Mouse (Mus musculus) liver, embryonic 14.5 days (tissue): ENCODE measurements at regions not wholly inside any gene's neighbourhood (a gene's known extent, or its start where the extent isn't known, plus 50 kb on each side); places are given as distances from the start of the nearest gene placed in this dataset.
A peak's percentile ranks its signal among the peaks of the same experiment; 100 is the strongest.

Source experiments
- ATAC-seq: fragments of 200-750 bp; cut with Nextera tagmentation; 2 replicates; pipeline ENCODE4 v1.8.0; 2017; ENCODE audit warnings: moderate number of reproducible peaks, mild to moderate bottlenecking, moderate library complexity; ENCODE audit not compliant: insufficient read depth
- DNase-seq, 3 experiments: peaks; one replicate each; pipeline ENCODE4 v3.0.0-alpha.2; 2012 to 2013; ENCODE audit warnings: low read depth in 3 of 3, low spot score in 3 of 3
- H3K27ac ChIP-seq: fragments of 300-500 bp; sonication (generic); 2 replicates; pipeline ENCODE4 v1.5.1; 2014; ENCODE audit warnings: moderate library complexity, mild to moderate bottlenecking, control low read depth, inconsistent platforms
- H3K27me3 ChIP-seq: fragments of 300-500 bp; sonication (generic); 2 replicates; pipeline ENCODE4 v1.6.1; 2014; ENCODE audit warnings: mild to moderate bottlenecking, low read length, moderate library complexity; ENCODE audit not compliant: control insufficient read depth, insufficient read depth
- H3K36me3 ChIP-seq: fragments of 300-500 bp; sonication (generic); replicated peaks from 2 replicates; pipeline ENCODE4 v1.6.1; 2014; ENCODE audit warnings: low read depth; ENCODE audit not compliant: control insufficient read depth, insufficient read depth
- H3K4me1 ChIP-seq, 2 experiments: fragments of 200-500 bp in 1 of 2; fragments of 300-500 bp in 1 of 2; sonication (generic) in 1 of 2; replicated peaks; 2 replicates each; pipeline ENCODE4 v1.6.1; 2012 to 2014; ENCODE audit warnings: antibody characterized with exemption in 1 of 2, inconsistent platforms in 1 of 2, low read length in 1 of 2; ENCODE audit not compliant: control insufficient read depth in 2 of 2, insufficient read depth in 2 of 2
- H3K4me2 ChIP-seq: fragments of 300-500 bp; sonication (generic); 2 replicates; pipeline ENCODE4 v1.6.1; 2014; ENCODE audit warnings: low read depth, mild to moderate bottlenecking, control low read depth, moderate library complexity
- H3K4me3 ChIP-seq, 2 experiments: fragments of 200-500 bp in 1 of 2; fragments of 300-500 bp in 1 of 2; sonication (generic) in 1 of 2; 2 replicates each; pipeline ENCODE4 v1.5.1; 2012 to 2014; ENCODE audit warnings: low read depth in 2 of 2, low read length in 2 of 2, mild to moderate bottlenecking in 2 of 2, control low read depth in 1 of 2, inconsistent platforms in 1 of 2, moderate library complexity in 1 of 2; ENCODE audit not compliant: insufficient read depth in 1 of 2
- H3K9ac ChIP-seq: fragments of 300-500 bp; sonication (generic); replicated peaks from 2 replicates; pipeline ENCODE4 v1.6.1; 2014; ENCODE audit warnings: mild to moderate bottlenecking, control low read depth, moderate library complexity
- H3K9me3 ChIP-seq: fragments of 300-500 bp; sonication (generic); 2 replicates; pipeline ENCODE4 v1.6.1; 2016; ENCODE audit warnings: low read length, mixed read lengths; ENCODE audit not compliant: control insufficient read depth
- CTCF ChIP-seq: IDR thresholded peaks from 2 replicates; pipeline ENCODE4 v1.5.1; 2016; ENCODE audit warnings: antibody characterized with exemption, low read depth, control low read depth
- EP300 ChIP-seq: IDR thresholded peaks from 2 replicates; pipeline ENCODE4 v1.6.1; 2016; ENCODE audit warnings: antibody characterized with exemption, low read depth
- WGBS: fragments of 180-500 bp; shearing (Covaris S2); extraction: QIAGEN DNeasy Blood & Tissue Kit; methylation state at CpG from one replicate; pipeline ENCODE4 v1.1.7; 2014; ENCODE audit not compliant: insufficient replicate concordance; 5-methylcytosine and 5-hydroxymethylcytosine counted together

- Histone ChIP-seq H3K27ac (no peak overlapping the region), H3K36me3 (no peaks in the 10 kb centered on the region), H3K4me3 (no peak overlapping the region), H3K27me3 (no peaks in the 10 kb centered on the region), H3K9me3 (no peaks in the 10 kb centered on the region), H3K4me1 (no peaks in the 10 kb centered on the region), H3K4me2 (no peak overlapping the region), H3K9ac (no peak overlapping the region)
- DNase-seq (no peak), ATAC-seq (no peak)
- 33% methylated on average over 2 of the region's 2 CpGs for WGBS
- no peak for TF ChIP-seq CTCF
- TF ChIP-seq EP300, result no peak
Measured at GRCm38 (mm10) chr15:26144197-26144596, 160.0 kb downstream of the Zfp622 start.

- H3K4me1 ChIP-seq, result no peaks in the 10 kb centered on the region
- no peak for DNase-seq
- H3K4me2 ChIP-seq, result no peak overlapping the region
- H3K27ac ChIP-seq, result no peak overlapping the region
- no peak overlapping the region for H3K9ac ChIP-seq
- no peak overlapping the region for H3K4me3 ChIP-seq
- H3K27me3 ChIP-seq, result no peaks in the 10 kb centered on the region
- ATAC-seq, result no peak
- TF ChIP-seq EP300, result no peak
- no peaks in the 10 kb centered on the region for H3K9me3 ChIP-seq
- H3K36me3 ChIP-seq, result no peaks in the 10 kb centered on the region
- WGBS, result 61% methylated on average over 3 of the region's 3 CpGs
Measured at GRCm38 (mm10) chr15:26158499-26158898, 150.3 kb upstream of the March11 start.

- Histone ChIP-seq H3K27ac (no peak overlapping the region), H3K4me3 (no peak overlapping the region), H3K9me3 (no peaks in the 10 kb centered on the region), H3K9ac (no peak overlapping the region), H3K4me2 (no peak overlapping the region), H3K27me3 (no peaks in the 10 kb centered on the region), H3K36me3 (no peaks in the 10 kb centered on the region), H3K4me1 (no peaks in the 10 kb centered on the region)
- ATAC-seq (no peak), DNase-seq (no peak)
- WGBS, result 29% methylated on average over 3 of the region's 3 CpGs
- TF ChIP-seq CTCF (peak; percentile 43; the same call in 1 of the 2 replicates), EP300 (no peak)
Measured at GRCm38 (mm10) chr15:26184930-26185329, 123.9 kb upstream of the March11 start.

- Histone ChIP-seq H3K4me3 (no peak overlapping the region), H3K36me3 (no peaks in the 10 kb centered on the region), H3K4me2 (no peak overlapping the region), H3K4me1 (no peaks in the 10 kb centered on the region), H3K9me3 (no peaks in the 10 kb centered on the region), H3K27ac (no peak overlapping the region), H3K27me3 (no peaks in the 10 kb centered on the region), H3K9ac (no peak overlapping the region)
- WGBS, result 45% methylated on average over 1 of the region's 1 CpGs
- DNase-seq (no peak), ATAC-seq (no peak)
- no peak for TF ChIP-seq EP300
- no peak for TF ChIP-seq CTCF
Measured at GRCm38 (mm10) chr15:26195576-26195975, 113.3 kb upstream of the March11 start.

GRCm38 (mm10) chr15:26206837-26207236 lies 102.0 kb upstream of the March11 start:
- ATAC-seq (no peak), DNase-seq (no peak)
- no peaks in the 10 kb centered on the region for H3K27me3 ChIP-seq
- H3K4me3 ChIP-seq, result no peak overlapping the region
- H3K9ac ChIP-seq, result no peak overlapping the region
- WGBS, result 46% methylated on average over 6 of the region's 6 CpGs
- H3K4me1 ChIP-seq, result no peaks in the 10 kb centered on the region
- no peaks in the 10 kb centered on the region for H3K9me3 ChIP-seq
- no peaks in the 10 kb centered on the region for H3K36me3 ChIP-seq
- no peak overlapping the region for H3K27ac ChIP-seq
- no peak overlapping the region for H3K4me2 ChIP-seq
- TF ChIP-seq CTCF (no peak), EP300 (no peak)
